Mouse (Mus musculus) frontal cortex, postnatal 14 days (tissue): ENCODE data around the gene Sox11.

Experiments
- DNase-seq, 2 experiments: peaks; one replicate each; pipeline ENCODE4 v3.0.0; 2022; ENCODE audit warnings: low spot score in 2 of 2

Gene Sox11

DNA sequence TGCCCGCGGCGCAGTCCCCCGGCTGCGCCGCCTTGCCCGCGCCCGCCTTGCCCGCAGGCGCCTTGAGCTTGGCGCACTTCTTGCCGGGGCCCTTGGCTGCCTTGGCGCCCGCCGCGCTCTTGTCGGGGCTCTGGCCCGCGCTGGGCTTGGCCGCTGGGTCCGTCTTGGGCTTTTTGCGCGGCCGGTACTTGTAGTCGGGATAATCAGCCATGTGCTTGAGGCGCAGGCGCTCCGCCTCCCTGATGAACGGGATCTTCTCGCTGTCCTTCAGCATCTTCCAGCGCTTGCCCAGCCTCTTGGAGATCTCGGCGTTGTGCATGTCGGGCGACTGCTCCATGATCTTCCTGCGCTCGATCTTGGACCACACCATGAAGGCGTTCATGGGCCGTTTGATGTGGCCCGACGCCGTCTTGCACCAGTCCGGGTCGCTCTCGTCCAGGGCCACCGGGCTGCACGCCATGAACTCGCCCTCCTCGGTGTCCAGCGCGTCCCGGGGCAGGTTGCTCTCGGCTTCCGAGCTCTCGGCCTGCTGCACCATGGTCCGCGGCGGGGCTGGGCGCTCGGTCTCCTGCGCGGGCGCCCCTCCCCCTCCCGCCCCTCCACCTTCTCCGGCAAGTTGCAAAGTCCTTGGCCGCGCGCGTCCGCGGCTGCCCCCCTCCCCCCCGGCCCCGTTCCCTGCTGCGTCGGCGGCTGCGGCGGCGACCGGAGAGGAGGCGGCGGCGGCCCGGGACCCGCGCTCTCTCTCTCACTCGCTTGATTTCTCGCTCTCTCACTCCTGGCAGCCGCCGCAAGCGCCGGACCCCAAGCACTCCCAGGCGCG lies at the start of gene Sox11:
Sox11 (minus strand) TSS at position 704 of the 820 bp plus-strand sequence.
- peak; percentile 49 to 61 for DNase-seq

DNA sequence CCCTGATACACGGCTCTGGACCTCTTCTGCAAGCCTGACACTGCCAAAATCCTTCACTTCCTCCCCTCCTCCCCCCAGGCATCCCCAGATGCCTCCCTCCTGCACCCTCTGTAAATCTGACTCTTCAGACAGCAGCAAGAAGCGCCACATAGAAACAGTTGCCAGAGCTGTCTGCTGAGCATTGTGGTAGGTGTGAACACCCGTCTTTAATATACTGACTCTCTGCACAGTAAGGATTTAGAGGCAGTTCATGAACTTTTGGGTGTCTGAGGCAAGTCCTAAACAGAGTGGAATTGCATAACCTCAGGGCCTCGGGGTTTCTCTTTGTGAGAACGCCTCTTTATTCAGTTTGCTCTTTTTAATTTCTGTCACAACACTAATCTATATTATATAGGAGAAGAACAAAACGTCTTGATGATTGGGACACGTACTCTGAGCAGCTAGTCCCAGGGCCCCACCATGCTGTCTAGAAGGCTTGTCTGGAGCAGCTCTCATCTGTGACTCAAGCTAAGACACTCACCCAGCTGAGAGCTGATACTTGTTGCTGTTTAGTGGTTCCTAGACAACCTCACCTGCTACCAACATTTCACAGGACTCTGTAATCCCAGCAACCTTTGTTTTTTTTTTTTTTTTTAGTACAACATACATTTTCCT lies 49.4 kb upstream of the Sox11 start:
- DNase-seq: no peak

DNA sequence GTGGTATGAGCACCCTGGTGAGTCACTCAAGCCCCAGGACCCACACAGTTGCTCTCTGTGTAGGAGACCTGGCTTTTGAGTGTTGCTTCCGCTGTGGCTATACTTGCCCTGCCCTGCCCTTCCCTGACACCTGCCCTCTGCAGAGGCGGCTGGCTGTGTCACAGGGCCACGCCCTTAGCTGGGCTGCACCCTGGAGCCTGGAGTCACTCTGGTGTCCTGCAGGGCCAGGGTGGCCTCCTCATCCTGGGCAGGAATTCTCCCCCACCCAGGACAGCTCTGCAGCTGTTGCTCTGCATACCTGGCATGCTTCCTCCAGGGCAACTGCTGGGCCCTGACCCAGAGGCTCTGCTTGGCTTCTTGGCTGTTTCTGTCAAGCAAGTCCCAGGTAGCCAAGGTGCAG lies 48.1 kb upstream of the Sox11 start:
- no peak for DNase-seq

DNA sequence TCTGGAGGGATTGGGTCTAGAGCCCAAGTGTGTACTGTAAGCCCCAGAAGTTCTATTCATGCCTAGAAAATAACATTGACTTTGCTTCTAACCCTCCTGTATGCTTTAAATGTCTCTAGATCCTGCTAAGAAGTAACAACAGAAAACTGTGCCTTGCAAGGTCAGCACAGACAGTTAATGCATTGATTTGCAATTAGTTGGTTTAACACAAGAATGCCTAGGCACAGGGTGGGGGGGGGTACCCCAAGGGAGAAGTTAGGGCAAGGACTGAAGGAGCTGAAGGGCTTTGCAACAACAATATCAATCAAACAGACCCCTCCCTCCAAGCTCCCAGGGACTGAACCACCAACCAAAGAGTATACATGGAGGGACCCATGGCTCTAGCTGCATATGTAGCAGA lies 47.1 kb upstream of the Sox11 start:
- no peak for DNase-seq

DNA sequence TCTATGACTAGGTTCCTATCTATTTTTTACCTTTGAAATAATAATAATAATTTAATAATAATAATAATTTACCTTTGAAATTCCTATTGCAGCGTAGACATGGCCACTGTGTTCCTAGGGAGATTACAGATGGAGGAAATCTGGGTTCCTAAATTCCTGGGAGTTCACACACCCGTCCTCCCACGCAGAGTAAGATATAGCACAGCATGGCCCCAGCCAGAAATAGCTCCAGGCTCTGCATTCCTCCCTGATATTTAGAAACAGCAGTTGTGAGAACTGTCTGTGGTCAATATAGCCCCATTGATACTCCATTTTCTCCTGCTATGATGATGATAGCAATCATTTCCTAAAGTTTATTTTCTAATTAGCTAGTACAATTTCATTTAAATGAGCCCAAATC lies 30.1 kb upstream of the Sox11 start:
- no peak for DNase-seq

DNA sequence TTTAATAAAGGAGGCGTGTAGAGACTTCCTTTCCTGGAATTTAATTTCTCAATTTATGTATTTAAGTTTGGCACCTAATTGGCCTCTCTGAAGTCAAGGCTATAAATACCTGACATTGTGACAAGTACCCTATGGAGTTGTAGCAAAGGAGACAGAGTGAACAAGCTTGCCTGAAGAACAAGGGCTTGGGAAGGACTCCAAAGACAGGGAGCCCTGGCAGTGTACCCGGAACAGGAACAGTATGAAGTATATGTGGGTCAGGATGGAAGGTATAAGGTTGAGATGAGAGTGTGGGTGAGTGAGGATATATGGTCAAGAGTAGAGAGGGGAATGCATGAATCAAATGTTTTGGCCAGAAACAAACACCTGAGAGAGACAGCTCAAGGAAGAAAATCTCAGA lies 28.4 kb upstream of the Sox11 start:
- DNase-seq: no peak

DNA sequence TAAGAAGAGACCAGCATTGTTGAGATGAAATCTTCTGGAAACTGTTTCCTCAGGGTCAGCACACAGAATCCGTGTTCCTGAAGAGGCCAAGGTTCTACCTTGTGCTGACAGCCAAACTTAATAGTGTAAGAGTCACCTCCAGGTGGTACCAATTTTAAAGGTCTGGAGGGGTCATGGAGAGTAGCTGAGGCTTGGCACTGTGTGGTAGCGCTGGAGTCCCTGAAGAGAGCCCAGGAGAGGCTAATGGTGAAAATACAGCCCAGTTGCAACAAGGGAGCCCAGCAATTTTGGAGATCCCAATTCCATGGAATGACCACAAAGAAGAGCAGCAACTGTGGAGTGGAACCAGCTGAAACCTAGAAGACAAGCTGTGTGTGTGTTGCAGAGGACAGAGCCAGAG lies 25.1 kb upstream of the Sox11 start:
- no peak for DNase-seq

DNA sequence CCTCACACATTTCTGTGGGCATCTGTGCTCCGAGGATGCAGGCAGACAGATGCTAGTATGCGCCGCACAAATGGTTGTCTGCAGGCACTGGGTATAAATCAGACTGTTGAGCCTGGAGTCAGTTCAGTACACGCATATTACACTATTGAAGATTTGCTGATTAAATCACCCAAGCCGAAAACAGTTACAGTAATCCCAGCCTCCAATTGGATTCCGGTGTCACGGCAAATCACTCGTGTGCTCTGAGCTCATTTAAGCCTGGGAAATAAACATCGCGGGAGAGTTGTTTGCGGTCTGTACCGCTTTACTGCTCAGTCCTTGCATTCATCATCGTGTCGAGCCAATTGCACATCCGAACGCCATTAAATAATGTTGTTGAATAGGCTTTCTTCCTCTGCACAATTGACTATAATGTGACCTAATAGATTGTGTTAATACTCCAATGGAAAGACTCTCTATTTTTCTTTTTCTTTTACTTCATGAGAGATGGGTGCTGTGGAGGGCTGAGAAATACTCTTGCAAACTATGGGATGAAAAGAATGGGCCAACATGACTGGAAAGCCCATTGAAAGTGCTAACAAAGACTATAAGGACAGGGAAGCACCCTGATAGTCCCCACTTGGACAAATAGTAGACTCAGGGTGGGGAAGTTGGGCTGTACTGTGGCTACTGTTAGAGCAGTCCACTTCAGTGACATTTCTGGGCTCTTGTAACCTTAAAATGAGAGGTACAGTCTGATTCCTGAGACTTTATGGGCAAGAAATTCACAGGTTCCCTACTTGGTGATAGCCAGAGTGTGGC lies 21.7 kb upstream of the Sox11 start:
- DNase-seq: no peak

DNA sequence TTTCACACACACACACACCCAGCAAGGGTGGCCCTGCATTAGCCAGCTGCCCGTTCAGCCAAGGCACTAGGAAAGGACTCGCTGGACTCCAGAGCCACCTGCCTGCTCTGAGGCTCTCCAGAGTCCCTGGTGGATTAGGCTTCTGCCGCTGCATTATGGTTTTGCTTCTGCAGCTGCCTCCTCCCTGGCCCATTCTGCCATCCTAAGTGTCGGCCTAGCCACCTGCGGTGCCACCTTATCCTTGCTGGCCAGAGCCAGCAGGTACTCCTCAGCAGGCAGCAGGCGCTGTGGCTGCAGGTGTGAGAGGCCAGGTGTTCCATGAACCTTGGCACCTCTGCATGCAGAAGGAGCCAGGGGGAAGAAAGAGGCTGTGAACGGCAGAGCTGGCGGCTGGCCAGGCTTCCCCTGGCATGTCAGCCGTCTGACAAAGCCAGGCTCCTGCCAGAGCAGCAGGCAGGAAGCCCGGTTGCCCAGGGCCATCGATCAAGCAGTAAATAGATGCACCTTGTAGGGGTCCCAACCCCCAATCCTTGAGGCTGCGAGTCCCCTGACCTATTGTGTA lies 14.8 kb upstream of the Sox11 start:
- no peak for DNase-seq

DNA sequence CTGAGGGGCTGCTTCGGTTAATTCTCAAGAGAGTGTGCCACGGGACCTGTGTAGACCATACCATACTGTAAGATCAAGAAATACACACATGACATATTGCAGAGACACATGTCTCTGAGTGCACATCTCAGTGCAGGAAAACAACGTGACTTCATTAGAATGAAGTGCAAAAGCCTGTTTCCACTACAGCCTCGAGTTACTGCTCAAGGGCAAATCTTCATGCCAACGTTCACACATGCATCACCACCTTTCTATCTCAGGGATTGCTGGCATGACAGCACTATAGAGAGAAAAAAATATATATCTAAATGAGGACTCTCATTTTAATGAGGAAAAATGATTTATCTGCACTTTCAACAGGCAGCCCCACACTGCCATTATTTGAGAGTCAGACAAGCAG lies 14.2 kb upstream of the Sox11 start:
- no peak for DNase-seq

DNA sequence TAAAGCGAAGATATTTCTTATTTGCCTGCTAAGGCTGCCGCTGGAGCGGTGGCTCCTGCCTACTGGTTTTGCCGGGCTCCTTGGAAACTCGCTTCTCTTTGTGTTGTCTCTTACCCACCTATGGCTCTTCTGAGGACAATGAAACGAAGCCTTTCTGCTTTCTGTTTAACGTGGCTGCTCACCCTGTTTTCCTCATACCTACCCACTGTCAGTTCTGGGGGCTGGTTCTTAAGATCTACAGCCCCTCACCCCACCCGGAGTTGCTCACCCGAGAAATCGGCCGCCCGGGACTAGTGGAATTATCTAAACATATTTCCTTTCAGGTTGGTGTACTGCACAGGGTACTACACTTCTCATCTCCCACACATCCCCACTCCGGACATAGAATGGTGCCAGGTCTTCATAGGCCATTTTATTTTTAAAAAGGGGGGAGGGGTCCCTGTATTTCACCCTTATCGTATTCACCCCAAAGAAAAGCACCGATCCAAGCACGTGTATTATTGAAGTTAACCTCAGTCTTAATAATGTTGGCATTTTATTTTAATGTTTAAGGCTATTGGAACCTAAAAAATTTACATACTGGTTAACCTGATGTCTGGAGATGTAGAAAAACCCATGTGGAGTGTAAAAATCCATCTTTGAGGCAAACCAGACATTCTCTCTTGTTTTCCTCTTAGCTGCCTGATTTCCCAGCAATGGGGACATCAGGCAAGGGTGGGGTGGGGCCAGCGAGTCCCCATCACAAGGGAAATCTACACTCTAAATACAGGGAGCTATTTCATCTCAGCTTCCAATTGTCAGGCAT lies 1.4 kb upstream of the Sox11 start:
- DNase-seq: no peak

DNA sequence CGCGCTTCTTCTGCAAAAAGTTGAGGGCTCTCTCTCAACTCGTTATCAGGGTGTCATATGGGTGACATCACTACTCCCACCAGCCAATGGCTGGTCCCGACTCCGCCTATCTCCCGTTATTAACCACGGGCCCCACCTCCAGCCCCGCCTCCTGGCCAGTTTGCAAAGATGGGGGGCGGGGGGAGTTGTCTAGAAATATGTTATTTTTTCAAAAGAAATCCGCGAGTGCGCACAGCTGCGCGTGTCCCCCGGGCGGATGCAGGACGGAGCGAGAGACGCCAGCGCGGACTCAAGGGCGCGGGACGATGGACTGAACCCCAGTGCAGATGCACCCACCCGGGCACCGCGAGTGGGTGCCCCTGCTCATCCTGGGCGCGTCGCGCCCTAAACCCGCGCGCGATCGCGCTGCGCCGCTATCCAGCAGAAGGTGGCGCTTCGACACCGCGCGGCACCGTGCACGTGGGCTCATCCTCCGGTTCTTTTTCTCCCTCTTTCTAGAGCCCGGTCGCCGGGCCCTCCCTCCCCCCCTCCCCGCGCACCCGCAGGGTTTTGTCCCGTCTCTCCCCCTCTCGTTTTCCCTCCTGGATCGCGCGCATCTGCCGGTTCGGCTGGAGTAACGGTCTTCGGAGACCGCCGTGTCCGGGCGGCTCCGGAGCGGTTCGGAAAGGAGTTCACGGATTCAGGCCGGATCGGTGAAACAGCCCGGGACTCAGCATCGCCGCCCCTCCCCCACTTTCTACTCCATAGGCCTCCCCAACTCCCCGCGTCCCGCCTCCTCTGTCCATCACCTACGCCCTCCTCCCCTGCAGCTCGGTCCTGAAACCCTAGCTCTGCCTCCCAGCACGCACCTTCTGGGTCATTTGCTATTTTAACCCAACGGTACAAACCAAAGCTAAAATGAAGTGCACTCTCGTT lies 574 bp upstream of the Sox11 start:
- DNase-seq: peak; percentile 92 to 93

DNA sequence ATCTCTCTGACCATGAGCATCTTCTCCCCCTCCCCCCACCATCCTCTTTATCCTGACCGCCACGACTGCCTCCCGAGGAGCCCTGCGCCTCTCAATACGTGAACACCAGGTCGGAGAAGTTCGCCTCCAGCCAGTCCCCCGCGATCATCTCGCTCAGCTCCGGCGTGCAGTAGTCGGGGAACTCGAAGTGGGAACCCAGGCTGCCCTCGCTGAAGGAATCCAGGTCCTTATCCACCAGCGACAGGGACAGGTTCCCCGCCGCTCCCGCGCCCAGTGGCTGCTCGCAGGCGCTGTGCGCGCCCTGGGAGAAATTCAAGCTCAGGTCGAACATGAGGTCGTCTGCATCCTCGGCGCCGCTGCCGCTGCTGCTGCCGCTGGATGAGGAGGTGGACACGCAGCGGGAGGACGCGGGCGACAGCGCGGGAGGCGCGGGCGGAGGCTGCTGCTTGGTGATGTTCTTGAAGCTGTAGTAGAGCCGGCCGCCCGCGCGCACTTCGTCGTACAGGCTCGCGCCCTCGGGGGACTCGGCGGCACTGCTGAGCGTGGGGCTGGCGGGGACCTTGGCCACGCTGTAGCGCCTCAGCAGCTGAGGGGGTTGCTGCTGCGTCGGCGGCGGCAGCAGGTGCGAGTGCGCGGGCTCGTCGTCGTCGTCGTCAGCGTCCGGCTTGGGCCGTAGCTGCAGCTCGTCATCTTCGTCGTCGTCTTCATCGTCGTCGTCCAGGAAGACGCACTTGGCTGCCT lies 1.1 kb downstream of the Sox11 start:
- peak; percentile 39 to 52 for DNase-seq

DNA sequence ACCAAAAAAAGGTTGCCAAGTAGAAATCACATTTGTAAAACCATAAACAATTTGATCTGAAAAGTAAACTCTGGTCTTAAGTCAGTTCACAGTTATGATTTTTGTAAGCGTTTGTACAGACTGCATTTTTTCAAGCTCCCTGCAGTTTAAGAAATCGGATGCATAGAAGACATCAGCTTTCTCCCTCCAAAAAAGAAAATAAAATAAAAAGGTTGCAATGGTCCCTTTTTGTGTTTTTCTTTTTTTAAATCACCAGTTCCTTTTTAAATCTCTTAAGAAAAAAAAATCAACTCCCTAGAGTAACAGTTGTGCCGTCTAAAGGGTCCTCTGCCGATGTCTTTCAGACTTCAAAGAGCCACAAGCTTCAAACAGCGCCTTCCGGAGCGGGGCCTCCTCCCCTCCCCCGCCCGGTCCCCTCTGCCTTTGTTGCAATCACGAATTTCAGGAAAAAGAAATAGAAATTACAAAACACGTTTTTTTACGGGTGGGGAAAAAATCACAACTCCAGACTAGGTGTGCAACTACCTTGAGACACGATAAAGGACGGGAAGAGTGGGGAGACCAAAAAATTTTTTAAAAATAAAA lies 1.8 kb downstream of the Sox11 start:
- DNase-seq: no peak

DNA sequence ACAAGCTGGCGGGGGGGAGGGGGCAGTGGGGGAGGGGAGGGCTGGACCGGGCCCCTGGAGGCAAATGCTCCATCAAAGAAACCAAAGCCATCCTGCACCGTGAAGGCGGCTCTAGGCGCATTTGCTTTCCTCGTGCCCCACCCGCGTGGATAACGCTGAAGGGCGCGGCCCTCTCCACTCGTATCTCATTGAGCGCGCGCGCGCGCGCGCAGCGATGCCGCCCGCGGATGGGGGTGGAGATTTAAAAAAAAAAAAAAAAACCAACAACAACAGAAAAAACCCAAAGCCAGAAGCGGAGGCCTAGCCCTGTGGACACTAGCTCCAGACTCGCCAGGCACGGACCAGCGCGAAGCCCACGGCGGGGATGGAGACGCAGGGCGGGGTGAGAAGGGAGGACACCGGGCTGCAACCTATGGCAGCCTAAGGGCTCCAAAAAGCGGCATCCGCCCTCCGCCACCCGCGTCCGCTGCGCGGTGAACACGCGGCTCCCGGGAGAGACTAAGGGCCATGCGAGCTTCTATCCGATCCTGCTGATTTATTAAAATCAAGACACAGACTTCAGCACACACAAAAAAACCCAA lies 3.1 kb downstream of the Sox11 start:
- DNase-seq: peak; percentile 36 to 53

DNA sequence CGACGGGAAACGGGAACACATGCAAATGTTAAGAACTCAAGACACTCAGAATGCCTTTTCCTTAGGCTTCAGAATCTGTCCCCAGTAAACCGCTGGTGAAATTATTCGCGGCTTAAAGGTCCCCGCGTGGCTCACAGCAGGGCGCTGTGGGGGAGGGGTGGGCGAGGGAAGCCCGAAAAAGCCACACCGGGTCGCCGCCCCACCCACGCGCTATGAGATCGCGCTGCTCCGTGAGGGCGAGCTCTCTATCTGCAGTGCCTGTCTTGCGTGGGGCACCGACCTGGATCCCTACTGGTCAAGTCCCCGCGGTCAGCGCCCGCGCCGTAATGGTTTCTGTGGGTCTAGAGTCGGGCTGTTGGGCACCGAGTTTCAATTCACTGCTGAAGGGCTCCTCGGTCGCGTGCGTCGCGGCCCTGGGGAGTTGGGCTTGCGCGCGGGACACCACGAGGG lies 3.6 kb downstream of the Sox11 start:
- DNase-seq: peak; percentile 52 to 62

DNA sequence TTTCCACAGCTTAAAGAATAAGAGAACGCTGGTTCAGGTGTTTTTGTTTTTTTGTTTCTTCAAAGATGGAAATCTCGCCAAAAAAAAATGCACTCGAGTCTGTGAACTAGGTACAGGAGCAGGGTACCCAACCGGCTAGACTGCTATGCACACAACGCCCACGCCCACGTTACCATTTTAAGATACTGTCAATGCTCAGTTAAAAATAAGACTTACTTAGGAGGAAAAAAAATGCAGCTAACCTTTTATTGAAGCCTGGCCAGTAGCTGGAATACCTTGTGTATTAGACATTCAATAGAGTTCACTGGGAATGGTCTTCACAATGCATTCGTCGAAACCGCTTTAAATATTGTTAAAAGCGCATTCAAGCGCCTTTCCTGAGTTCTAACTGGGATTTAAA lies 4.3 kb downstream of the Sox11 start:
- no peak for DNase-seq

DNA sequence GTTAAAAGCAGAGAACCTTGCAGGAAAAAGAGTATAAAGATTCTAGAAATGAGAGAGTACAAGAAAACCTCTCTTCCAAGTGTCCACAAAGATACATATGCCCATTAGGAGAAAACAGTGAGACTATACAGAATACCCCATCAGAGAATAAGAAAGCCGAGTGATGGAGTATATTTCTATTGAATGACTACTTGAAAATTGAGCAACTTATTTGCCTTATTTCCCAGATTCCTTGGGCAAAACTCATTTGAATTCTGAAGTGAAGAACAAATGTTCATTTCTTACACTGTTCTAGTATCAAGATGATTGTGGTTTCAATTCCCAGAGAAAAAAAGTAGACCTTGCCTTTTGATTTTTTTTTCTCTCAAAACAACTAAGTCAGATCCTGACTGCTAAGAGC lies 4.9 kb downstream of the Sox11 start:
- no peak for DNase-seq

DNA sequence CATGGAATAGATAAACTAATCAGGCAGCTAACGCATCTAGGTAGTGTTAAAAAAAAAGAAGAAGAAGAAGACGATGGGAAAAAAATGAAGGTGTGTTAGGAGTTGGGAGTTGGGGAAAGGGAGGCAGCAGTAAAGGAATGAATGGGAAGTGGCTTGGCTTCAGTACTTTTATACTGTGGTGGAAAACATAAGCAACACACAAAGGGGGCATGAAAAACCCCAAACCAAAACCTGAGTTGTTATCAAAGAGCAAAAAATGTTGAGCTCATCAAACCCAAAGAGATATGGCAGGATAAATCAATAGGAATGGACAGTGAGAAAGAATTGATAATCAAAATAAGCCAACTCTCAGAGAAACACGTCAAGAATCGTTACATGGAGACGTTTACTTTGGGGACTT lies 5.6 kb downstream of the Sox11 start:
- no peak for DNase-seq
